Mouse (Mus musculus) lung, postnatal 0 days (tissue): Measurements from ENCODE around the gene Fam229a. TPM values are rescaled to one million over a fixed set of nuclear protein-coding genes. Genes with fewer than 3 reads are reported as not detected.
A peak's percentile ranks its signal among the peaks of the same experiment; 100 is the strongest.
"Not testable (repeated sequence)": the region's sequence is repeated elsewhere in the genome, so short reads cannot be mapped to it uniquely, and the experiment has no call there.

Experiments
- ATAC-seq: fragments of 200-750 bp; cut with Nextera tagmentation; 2 replicates; pipeline ENCODE4 v1.8.0; 2017; ENCODE audit warnings: moderate library complexity
- DNase-seq: peaks from one replicate; pipeline ENCODE4 v3.0.0-alpha.2; 2016; ENCODE audit warnings: low spot score
- H3K27ac ChIP-seq: fragments of 300-500 bp; sonication (generic); 2 replicates; pipeline ENCODE4 v1.5.1; 2014; ENCODE audit warnings: antibody characterized with exemption, mild to moderate bottlenecking, low read length, mixed read lengths
- H3K27me3 ChIP-seq: fragments of 300-500 bp; sonication (generic); replicated peaks from 2 replicates; pipeline ENCODE4 v1.6.1; 2014; ENCODE audit warnings: low read length, mixed read lengths; ENCODE audit not compliant: insufficient read depth
- H3K36me3 ChIP-seq: fragments of 300-500 bp; sonication (generic); 2 replicates; pipeline ENCODE4 v1.6.1; 2014; ENCODE audit warnings: low read length, mixed read lengths; ENCODE audit not compliant: insufficient read depth
- H3K4me1 ChIP-seq: fragments of 300-500 bp; sonication (generic); 2 replicates; pipeline ENCODE4 v1.6.1; 2014; ENCODE audit warnings: antibody characterized with exemption, low read depth, low read length, mixed read lengths; ENCODE audit not compliant: insufficient read depth
- H3K4me2 ChIP-seq: fragments of 300-500 bp; sonication (generic); replicated peaks from 2 replicates; pipeline ENCODE4 v1.6.1; 2014; ENCODE audit warnings: low read depth, mild to moderate bottlenecking, low read length, moderate library complexity, mixed read lengths
- H3K4me3 ChIP-seq: fragments of 300-500 bp; sonication (generic); 2 replicates; pipeline ENCODE4 v1.5.1; 2014; ENCODE audit warnings: low read depth, low read length
- H3K9ac ChIP-seq: fragments of 300-500 bp; sonication (generic); replicated peaks from 2 replicates; pipeline ENCODE4 v1.6.1; 2014; ENCODE audit warnings: low read depth, mild to moderate bottlenecking
- H3K9me3 ChIP-seq: fragments of 300-500 bp; sonication (generic); 2 replicates; pipeline ENCODE4 v1.6.1; 2016; ENCODE audit warnings: low read length, mixed read lengths
- CTCF ChIP-seq: IDR thresholded peaks from 2 replicates; pipeline ENCODE4 v1.5.1; 2016; ENCODE audit warnings: antibody characterized with exemption, mild to moderate bottlenecking
- EP300 ChIP-seq: IDR thresholded peaks from 2 replicates; pipeline ENCODE4 v1.6.1; 2016; ENCODE audit warnings: antibody characterized with exemption, mild to moderate bottlenecking, control low read depth
- WGBS: fragments of 180-500 bp; shearing (Covaris S2); extraction: QIAGEN DNeasy Blood & Tissue Kit; methylation state at CpG from one replicate; pipeline ENCODE4 v1.1.7; 2014; 5-methylcytosine and 5-hydroxymethylcytosine counted together
- polyA plus RNA-seq: library from polyadenylated mRNA; unstranded; fragments of >200 nt; fragmentation: Nextera tagmentation; extraction: Ambion mirVana; gene quantifications from 2 replicates; pipeline ENCODE4 v1.2.1, GENCODE M21; 2015

The Fam229a gene
- polyA plus RNA-seq, 1 experiment from 2014 or later: 2.5 TPM

DNA sequence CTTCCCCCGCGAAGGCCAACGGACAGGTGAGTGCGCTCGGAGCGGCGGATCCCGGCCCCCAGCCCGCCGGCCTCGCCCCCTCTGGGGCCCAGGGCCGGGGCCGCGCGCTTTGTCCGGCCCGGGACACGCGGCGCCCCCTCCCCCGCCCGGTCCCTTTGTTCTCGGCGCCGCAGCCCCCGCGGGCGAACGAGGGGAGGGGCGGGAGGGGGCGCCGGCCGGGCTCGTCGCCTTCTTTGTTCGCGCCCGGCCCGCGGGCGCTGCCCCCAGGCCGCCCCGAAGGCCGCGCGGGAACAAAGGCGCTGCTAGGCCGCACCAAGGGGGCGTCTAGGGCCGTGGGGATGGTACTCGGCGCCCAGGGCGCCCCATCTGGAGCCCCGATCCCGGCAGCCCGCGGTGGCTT, 22.9 kb downstream of the Fam229a start:
- DNase-seq (no peak), ATAC-seq (peak; percentile 34)
- no peaks in the 10 kb centered on the region for H3K27me3 ChIP-seq
- H3K4me3 ChIP-seq: peak overlapping the region; percentile 91
- H3K9ac ChIP-seq: peak overlapping the region; percentile 87
- H3K4me1 ChIP-seq: no peaks in the 10 kb centered on the region
- WGBS: 0% methylated on average over 12 of the region's 57 CpGs
- H3K36me3 ChIP-seq: no peaks in the 10 kb centered on the region
- TF ChIP-seq CTCF (no peak), EP300 (no peak)
- H3K27ac ChIP-seq: peak overlapping the region; percentile 80
- H3K9me3 ChIP-seq: no peaks in the 10 kb centered on the region
- H3K4me2 ChIP-seq: peak overlapping the region; percentile 98

DNA sequence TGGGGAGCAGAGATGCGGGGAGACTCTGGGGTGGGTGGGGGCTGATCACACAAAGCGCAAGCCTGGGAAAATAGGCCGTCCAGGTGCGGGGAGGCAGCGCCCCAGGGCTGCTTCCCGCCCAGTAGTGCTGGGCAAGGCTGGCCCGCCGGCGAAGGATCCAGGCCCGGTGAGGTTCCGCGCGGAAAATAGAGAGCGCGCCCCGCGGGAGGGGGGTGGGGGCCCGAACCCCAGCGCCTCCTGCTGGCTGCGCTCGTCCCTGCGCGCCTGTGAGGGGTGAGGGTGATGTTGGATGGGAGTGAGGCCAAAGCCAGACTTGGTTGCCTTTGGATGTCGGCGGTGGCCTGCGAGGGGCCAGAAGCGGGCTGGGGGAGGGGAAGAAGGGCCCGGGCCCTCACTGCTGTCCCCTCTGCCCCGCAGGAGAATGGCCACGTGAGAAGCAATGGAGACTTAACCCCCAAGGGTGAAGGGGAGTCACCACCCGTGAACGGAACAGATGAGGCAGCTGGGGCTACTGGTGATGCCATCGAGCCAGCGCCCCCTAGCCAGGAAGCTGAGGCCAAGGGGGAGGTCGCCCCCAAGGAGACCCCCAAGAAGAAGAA, 23.4 kb downstream of the Fam229a start:
- 0% methylated on average over 25 of the region's 35 CpGs for WGBS
- Histone ChIP-seq H3K4me1 (no peaks in the 10 kb centered on the region), H3K4me3 (peak overlapping the region; percentile 91), H3K9ac (peak overlapping the region; percentile 87), H3K27me3 (no peaks in the 10 kb centered on the region), H3K9me3 (no peaks in the 10 kb centered on the region), H3K4me2 (peak overlapping the region; percentile 98), H3K27ac (peak overlapping the region; percentile 80), H3K36me3 (no peaks in the 10 kb centered on the region)
- TF ChIP-seq CTCF (peak; percentile 90), EP300 (no peak)
- peak; percentile 66 for ATAC-seq
- peak; percentile 67 for DNase-seq

DNA sequence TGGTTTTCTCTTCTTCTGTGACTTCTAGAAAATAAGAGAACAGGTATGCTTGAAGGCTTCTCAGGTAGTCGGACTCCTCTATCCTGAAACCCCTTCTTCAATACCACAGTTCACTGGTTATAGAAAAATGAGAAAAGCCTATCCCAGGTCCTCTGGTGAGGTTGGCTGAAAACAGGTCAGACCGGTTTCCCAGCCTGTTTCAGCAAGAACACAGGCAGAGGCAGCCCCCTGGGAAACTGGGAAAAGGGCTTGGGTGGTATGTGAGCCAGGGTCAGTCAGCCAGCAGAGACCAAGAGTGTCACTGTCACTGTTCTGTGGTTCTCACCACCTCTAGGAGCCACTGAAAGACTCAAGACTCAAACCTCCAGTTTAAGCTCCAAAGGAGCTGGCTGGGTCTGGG, 25.9 kb downstream of the Fam229a start:
- 52% methylated on average over 2 of the region's 2 CpGs for WGBS
- peak; percentile 71 for DNase-seq
- H3K9me3 ChIP-seq: no peaks in the 10 kb centered on the region
- H3K4me2 ChIP-seq: no peak overlapping the region
- ATAC-seq: no peak
- TF ChIP-seq CTCF: no peak
- TF ChIP-seq EP300: no peak
- no peak overlapping the region for H3K4me3 ChIP-seq
- no peaks in the 10 kb centered on the region; the same call in 1 of the 2 replicates for H3K36me3 ChIP-seq
- H3K27me3 ChIP-seq: no peaks in the 10 kb centered on the region
- H3K27ac ChIP-seq: peak overlapping the region; percentile 43; the same call in 1 of the 2 replicates
- no peak overlapping the region for H3K9ac ChIP-seq
- no peaks in the 10 kb centered on the region for H3K4me1 ChIP-seq

DNA sequence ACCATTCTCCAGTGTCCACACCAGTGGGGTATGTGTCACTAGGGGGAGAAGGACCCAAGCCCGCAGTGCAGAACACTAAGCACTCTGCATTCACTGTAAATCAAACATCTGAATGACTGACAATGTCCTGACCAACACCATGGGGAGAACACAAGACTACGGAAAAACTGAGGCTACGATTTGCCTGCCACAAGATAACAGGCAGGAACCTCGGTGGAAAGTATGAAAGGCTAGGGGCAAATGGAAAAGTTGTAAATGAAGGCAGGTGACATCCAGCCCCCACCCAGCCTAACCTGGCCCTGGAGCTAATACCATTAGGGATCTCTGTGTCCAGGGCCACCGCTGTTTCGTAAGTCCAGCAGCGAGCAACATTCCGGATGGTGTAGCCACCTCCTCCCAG, 27.5 kb downstream of the Fam229a start:
- no peak overlapping the region for H3K9ac ChIP-seq
- peaks cover 6% of the 10 kb centered on the region; the same call in 1 of the 2 replicates for H3K36me3 ChIP-seq
- no peaks in the 10 kb centered on the region for H3K9me3 ChIP-seq
- no peaks in the 10 kb centered on the region for H3K27me3 ChIP-seq
- WGBS: 91% methylated on average over 8 of the region's 8 CpGs
- TF ChIP-seq CTCF (no peak), EP300 (no peak)
- ATAC-seq (no peak), DNase-seq (no peak)
- H3K4me3 ChIP-seq: no peak overlapping the region
- H3K4me2 ChIP-seq: no peak overlapping the region
- no peak overlapping the region for H3K27ac ChIP-seq
- H3K4me1 ChIP-seq: no peaks in the 10 kb centered on the region

DNA sequence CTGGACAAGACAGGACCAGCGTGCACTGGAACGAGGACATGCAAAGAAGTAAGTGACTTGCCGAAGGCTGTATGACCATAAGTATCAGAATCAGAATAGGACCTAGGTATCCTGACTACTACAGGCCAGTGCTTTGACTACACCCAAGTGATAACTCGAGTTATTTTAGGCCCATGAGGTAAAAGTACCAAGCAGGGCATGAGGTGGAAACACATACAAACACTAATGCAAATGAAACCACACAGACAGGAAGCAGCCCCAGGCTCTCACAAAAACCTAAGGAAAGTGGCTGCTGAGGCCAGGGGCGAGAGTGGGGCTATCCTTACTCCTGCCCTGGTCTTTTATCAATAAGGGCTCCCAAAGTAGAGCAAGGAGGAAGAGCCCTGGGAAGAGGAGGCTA, 34.3 kb downstream of the Fam229a start:
- Histone ChIP-seq H3K4me1 (no peaks in the 10 kb centered on the region), H3K9me3 (no peaks in the 10 kb centered on the region), H3K9ac (no peak overlapping the region), H3K27me3 (no peaks in the 10 kb centered on the region), H3K4me3 (no peak overlapping the region), H3K4me2 (no peak overlapping the region), H3K36me3 (peaks cover 21% of the 10 kb centered on the region; the same call in 1 of the 2 replicates), H3K27ac (no peak overlapping the region)
- TF ChIP-seq EP300 (no peak), CTCF (no peak)
- DNase-seq (no peak), ATAC-seq (no peak)
- WGBS: 90% methylated on average over 5 of the region's 5 CpGs

DNA sequence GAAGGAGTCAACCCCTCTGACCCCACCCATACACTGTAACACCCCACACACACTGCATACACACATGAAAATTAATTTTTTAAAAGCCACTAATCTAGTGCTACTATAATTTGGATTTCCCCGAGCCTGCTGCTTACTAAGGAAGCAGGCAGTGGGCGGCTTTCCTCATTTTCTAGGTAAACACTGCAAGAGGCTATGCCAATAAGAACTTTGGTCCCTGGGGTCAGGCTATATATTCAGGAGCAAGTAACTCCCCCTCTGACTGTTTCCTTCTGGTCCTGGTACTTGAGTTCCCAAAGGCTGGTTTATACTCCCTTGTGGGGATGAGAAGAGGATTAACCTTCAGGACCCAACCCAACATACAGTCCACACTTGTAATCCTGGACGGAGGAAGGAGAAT, 34.9 kb downstream of the Fam229a start:
- Histone ChIP-seq H3K27me3 (no peaks in the 10 kb centered on the region), H3K4me1 (no peaks in the 10 kb centered on the region), H3K9me3 (no peaks in the 10 kb centered on the region), H3K4me3 (no peak overlapping the region), H3K27ac (no peak overlapping the region), H3K36me3 (peaks cover 25% of the 10 kb centered on the region; the same call in 1 of the 2 replicates), H3K4me2 (no peak overlapping the region), H3K9ac (no peak overlapping the region)
- 80% methylated on average over 3 of the region's 3 CpGs for WGBS
- TF ChIP-seq EP300: no peak
- TF ChIP-seq CTCF: no peak
- ATAC-seq (no peak), DNase-seq (no peak)

DNA sequence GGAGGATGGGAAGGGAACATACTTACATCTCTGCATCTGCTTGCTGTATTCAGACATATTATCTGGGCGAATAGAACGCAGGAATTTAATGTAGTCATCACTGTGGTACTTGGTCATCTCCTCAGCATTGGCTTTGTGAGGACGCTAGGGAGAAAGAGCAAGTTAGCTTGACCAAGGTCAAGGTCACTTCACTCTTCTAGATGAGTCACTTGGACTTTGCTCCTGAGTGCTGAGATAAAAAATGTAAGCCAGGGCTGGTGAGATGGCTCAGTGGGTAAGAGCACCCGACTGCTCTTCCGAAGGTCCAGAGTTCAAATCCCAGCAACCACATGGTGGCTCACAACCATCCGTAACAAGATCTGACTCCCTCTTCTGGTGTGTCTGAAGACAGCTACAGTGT, 37.9 kb downstream of the Fam229a start:
- 95% methylated on average over 5 of the region's 6 CpGs for WGBS
- not testable (repeated sequence) for H3K9ac ChIP-seq, DNase-seq, H3K4me1 ChIP-seq, H3K27ac ChIP-seq, H3K27me3 ChIP-seq, H3K9me3 ChIP-seq, H3K4me3 ChIP-seq, ATAC-seq, H3K4me2 ChIP-seq
- H3K36me3 ChIP-seq: peaks cover 28% of the 10 kb centered on the region; the same call in 1 of the 2 replicates
